9 mouse cellular contexts compared by ENCODE assay signal in genomic region chr17:35695289-35695688, GRCm38 (mm10). TPM values are rescaled to one million over a fixed set of nuclear protein-coding genes. Genes with fewer than 3 reads are reported as not detected.
DNase-seq lines count a peak whose midpoint lies in the region; ATAC-seq and TF ChIP-seq lines count a peak whose summit lies in the region.
"Had no signal": no experiment of that assay in that cellular context is flagged by ENCODE, and none has a peak within 500 bp of the region (broad histone marks: within the 10 kb centered on the region; RNA-seq: fewer than 3 reads in every experiment).

No protein-coding gene starts in this region.

- H3K4me3 ChIP-seq in liver, embryonic 11.5 days (ENCODE audit: low read depth, low read length), result no peak overlapping the region
- no peak overlapping the region for H3K4me3 ChIP-seq in G1E (ENCODE audit: low read depth, low read length)

- H3K4me2 ChIP-seq in liver, embryonic 11.5 days, result no peak overlapping the region

- TF ChIP-seq CTCF in G1E (IDR thresholded peaks at IDR 0.05; ENCODE audit: low read depth, low read length), result 0 out of 2 replicates have a peak, but pooled peaks have one; percentile 20

- H3K27ac ChIP-seq in liver, embryonic 11.5 days (ENCODE audit: low read depth, low read length), result no peak overlapping the region

- 87% methylated on average over 2 of the region's 2 CpGs for WGBS in liver, embryonic 11.5 days

- no peak for ATAC-seq in liver, embryonic 11.5 days (replicated peaks; ENCODE audit: low FRiP score)
- ATAC-seq in G1E (ENCODE audit: extremely low read depth, insufficient number of reproducible peaks, low FRiP score, poor library complexity, severe bottlenecking), result no peak

- peaks cover 3% of the 10 kb centered on the region; the same call in 1 of the 2 replicates for H3K9me3 ChIP-seq in liver, embryonic 11.5 days (ENCODE audit: control insufficient read depth, low read length)
- H3K9me3 ChIP-seq in G1E (replicated peaks), result no peaks in the 10 kb centered on the region

- no peak overlapping the region for H3K9ac ChIP-seq in liver, embryonic 11.5 days (ENCODE audit: low read depth, low read length)

- peaks cover 37% of the 10 kb centered on the region for H3K27me3 ChIP-seq in liver, embryonic 11.5 days (replicated peaks; ENCODE audit: control insufficient read depth, insufficient read depth, low read length)
- peaks cover 42% of the 10 kb centered on the region for H3K27me3 ChIP-seq in G1E (ENCODE audit: insufficient read depth, low read length)

- peaks cover 5% of the 10 kb centered on the region; the same call in 1 of the 2 replicates for H3K4me1 ChIP-seq in liver, embryonic 11.5 days (replicated peaks; ENCODE audit: control insufficient read depth, insufficient read depth, low read length)
- peaks cover 5% of the 10 kb centered on the region for H3K4me1 ChIP-seq in G1E (ENCODE audit: insufficient read depth, low read depth, low read length)

- peaks cover 2% of the 10 kb centered on the region; the same call in 1 of the 2 replicates for H3K36me3 ChIP-seq in liver, embryonic 11.5 days (ENCODE audit: control insufficient read depth, insufficient read depth, low read length)
- no peaks in the 10 kb centered on the region for H3K36me3 ChIP-seq in G1E (replicated peaks)

- peak; percentile 53 for DNase-seq in embryo, embryonic 10.5 days (ENCODE audit: low spot score)
- no peak for DNase-seq in embryo, embryonic 11 days
- DNase-seq in liver (peak; percentile 27), G1E (ENCODE audit: low spot score) (no peak)
- DNase-seq in liver, embryonic 11.5 days (ENCODE audit: low spot score), result no peak
- peak; percentile 52 for DNase-seq in lung, postnatal 36 days
- no peak for DNase-seq in right cerebral cortex, adult 2 months (ENCODE audit: low spot score in 2 of 2)
- no peak for DNase-seq in layer of hippocampus, adult 9-11 months

RNA-seq across cellular contexts. Expression of gene Ddr1, which starts 9.1 kb away (rescaled TPM):
- polyA plus RNA-seq in liver, embryonic 11.5 days (2014; fragmentation: Nextera tagmentation; extraction: Ambion mirVana), result 13.2 and 15.9 TPM in 2 replicates
- total RNA-seq in G1E (2014; fragmentation: Nextera tagmentation) (not detected in 2 replicates), G1E (2017) (0.06 TPM in 1 of 2 replicates, not detected in the other)
- polyA plus RNA-seq in G1E (2012), result 0.04 and 0.06 TPM in 2 replicates

RNA-seq across cellular contexts. Expression of gene Gtf2h4, which starts 21.8 kb away (rescaled TPM):
- 55.3 and 58.6 TPM in 2 replicates for polyA plus RNA-seq in liver, embryonic 11.5 days (2014; fragmentation: Nextera tagmentation; extraction: Ambion mirVana)
- total RNA-seq in G1E (2014; fragmentation: Nextera tagmentation) (33.4 and 45.3 TPM in 2 replicates), G1E (2017) (22.7 and 29.5 TPM in 2 replicates)
- polyA plus RNA-seq in G1E (2012), result 26.4 and 27.1 TPM in 2 replicates

RNA-seq across cellular contexts. Expression of gene Vars2, which starts 27.9 kb away (rescaled TPM):
- polyA plus RNA-seq in liver, embryonic 11.5 days (2014; fragmentation: Nextera tagmentation; extraction: Ambion mirVana), result 18.8 and 20.6 TPM in 2 replicates
- total RNA-seq in G1E (2014; fragmentation: Nextera tagmentation) (23.8 and 24.6 TPM in 2 replicates), G1E (2017) (10.8 and 11.0 TPM in 2 replicates)
- polyA plus RNA-seq in G1E (2012), result 93.9 and 135 TPM in 2 replicates

RNA-seq across cellular contexts. Expression of gene Mucl3, which starts 51.8 kb away (rescaled TPM):
- 0.09 and 0.18 TPM in 2 replicates for polyA plus RNA-seq in liver, embryonic 11.5 days (2014; fragmentation: Nextera tagmentation; extraction: Ambion mirVana)
- not detected in 2 replicates for total RNA-seq in G1E (2014; fragmentation: Nextera tagmentation)
- total RNA-seq in G1E (2017), result 0.06 and 0.16 TPM in 2 replicates
- polyA plus RNA-seq in G1E (2012), result not detected in 2 replicates
- total RNA-seq: left cerebral cortex, postnatal 36 days had no signal

Comparison
In these comparisons a context has a peak if more than half of its experiments do, and no peak if none do; other contexts are left out.
1. DNase-seq: peak in embryo, embryonic 10.5 days (single experiment), liver (single experiment) and lung, postnatal 36 days (single experiment); none in embryo, embryonic 11 days (single experiment), liver, embryonic 11.5 days (single experiment), G1E (single experiment), right cerebral cortex, adult 2 months (0 of 2) and layer of hippocampus, adult 9-11 months (single experiment).
2. RNA of gene Ddr1, which starts 9.1 kb away (polyA plus RNA-seq): 13.2 to 15.9 TPM in liver, embryonic 11.5 days; 0.04 to 0.06 TPM in G1E; every median in the first group is over 10 times any median in the second.